Mouse (Mus musculus) induced T-regulatory cell, adult 2 months (primary cell): ENCODE measurements around the gene D3Ertd254e.
"Not testable (repeated sequence)": the region's sequence is repeated elsewhere in the genome, so short reads cannot be mapped to it uniquely, and the experiment has no call there.

Experiments used
- DNase-seq: peaks from one replicate; pipeline ENCODE4 v3.0.0-alpha.2; 2012; ENCODE audit warnings: low read depth

Gene D3Ertd254e

GRCm38 (mm10) chr3:36150934-36151686 is at the start of gene D3Ertd254e:
D3Ertd254e (plus strand) TSS chr3:36151017.
- DNase-seq = peak; percentile 83

- no peak for DNase-seq
Measured at GRCm38 (mm10) chr3:36116076-36116475, 34.7 kb upstream of the D3Ertd254e start.

GRCm38 (mm10) chr3:36119684-36120548 is 30.9 kb upstream of the D3Ertd254e start:
- DNase-seq = no peak

- DNase-seq = not testable (repeated sequence)
Measured at GRCm38 (mm10) chr3:36126176-36126575, 24.6 kb upstream of the D3Ertd254e start.

GRCm38 (mm10) chr3:36136152-36136551 is 14.7 kb upstream of the D3Ertd254e start:
- no peak for DNase-seq

- peak; percentile 78 for DNase-seq
Measured at GRCm38 (mm10) chr3:36137560-36137959, 13.3 kb upstream of the D3Ertd254e start.

- DNase-seq = no peak
Measured at GRCm38 (mm10) chr3:36138171-36138660, 12.6 kb upstream of the D3Ertd254e start.

GRCm38 (mm10) chr3:36138996-36139395 is 11.8 kb upstream of the D3Ertd254e start:
- no peak for DNase-seq

- DNase-seq = no peak
Measured at GRCm38 (mm10) chr3:36150537-36150933, 282 bp upstream of the D3Ertd254e start.

- DNase-seq = no peak
Measured at GRCm38 (mm10) chr3:36155268-36155667, 4.5 kb downstream of the D3Ertd254e start.

GRCm38 (mm10) chr3:36170670-36171210 is 19.9 kb downstream of the D3Ertd254e start:
- DNase-seq = no peak

GRCm38 (mm10) chr3:36171348-36171747 is 20.5 kb downstream of the D3Ertd254e start:
- DNase-seq = no peak

GRCm38 (mm10) chr3:36173761-36174160 is 22.9 kb downstream of the D3Ertd254e start:
- DNase-seq = no peak

- DNase-seq = peak; percentile 42
Measured at GRCm38 (mm10) chr3:36181519-36181918, 30.7 kb downstream of the D3Ertd254e start.

- no peak for DNase-seq
Measured at GRCm38 (mm10) chr3:36186510-36186909, 35.7 kb downstream of the D3Ertd254e start.

- DNase-seq = no peak
Measured at GRCm38 (mm10) chr3:36189243-36189642, 38.4 kb downstream of the D3Ertd254e start.

- DNase-seq = no peak
Measured at GRCm38 (mm10) chr3:36201098-36201497, 50.3 kb downstream of the D3Ertd254e start.

GRCm38 (mm10) chr3:36202932-36203331 is 52.1 kb downstream of the D3Ertd254e start:
- DNase-seq = no peak

GRCm38 (mm10) chr3:36207520-36208264 is 56.9 kb downstream of the D3Ertd254e start:
- no peak for DNase-seq

GRCm38 (mm10) chr3:36209776-36210555 is 59.1 kb downstream of the D3Ertd254e start:
- peak; percentile 48 for DNase-seq

- no peak for DNase-seq
Measured at GRCm38 (mm10) chr3:36210939-36211338, 60.1 kb downstream of the D3Ertd254e start.
